Mouse (Mus musculus) myocyte (in vitro differentiated cells): ENCODE results near the gene Arpc4.

Experiments used
- E2F4 ChIP-seq: IDR thresholded peaks from one replicate; pipeline ENCODE4 v1.6.1; 2011; ENCODE audit warnings: mild to moderate bottlenecking, control low read depth, moderate library complexity; ENCODE audit not compliant: insufficient read depth
- MAX ChIP-seq: IDR thresholded peaks from one replicate; pipeline ENCODE4 v1.6.1; 2011; ENCODE audit warnings: low read depth, mild to moderate bottlenecking, control low read depth
- MYOD1 ChIP-seq, 3 experiments: IDR thresholded peaks; one replicate each; pipeline ENCODE4 v1.6.1; 2011; ENCODE audit warnings: control low read depth in 2 of 3, low read depth in 2 of 3, mild to moderate bottlenecking in 2 of 3, moderate library complexity in 1 of 3; ENCODE audit not compliant: insufficient read length in 2 of 3, control insufficient read depth in 1 of 3
- MYOG ChIP-seq, 3 experiments: IDR thresholded peaks; one replicate each; pipeline ENCODE4 v1.6.1; 2011; ENCODE audit warnings: control low read depth in 2 of 3, low read depth in 2 of 3, mild to moderate bottlenecking in 2 of 3; ENCODE audit not compliant: insufficient read length in 2 of 3, control insufficient read depth in 1 of 3, insufficient read depth in 1 of 3
- POLR2A ChIP-seq: IDR thresholded peaks from one replicate; pipeline ENCODE4 v1.6.1; 2011; ENCODE audit warnings: low read depth, mild to moderate bottlenecking, control low read depth, moderate library complexity; ENCODE audit not compliant: insufficient read length
- POLR2AphosphoS2 ChIP-seq: IDR thresholded peaks from one replicate; pipeline ENCODE4 v1.6.1; 2011; ENCODE audit warnings: low read depth, control low read depth; ENCODE audit not compliant: insufficient read length
- REST ChIP-seq: IDR thresholded peaks from one replicate; pipeline ENCODE4 v1.6.1; 2011; ENCODE audit warnings: mild to moderate bottlenecking, control low read depth, moderate library complexity; ENCODE audit not compliant: insufficient read depth, insufficient read length
- SRF ChIP-seq: IDR thresholded peaks from one replicate; pipeline ENCODE4 v1.6.1; 2011; ENCODE audit warnings: low read depth; ENCODE audit not compliant: control insufficient read depth, insufficient read length
- TCF12 ChIP-seq: IDR thresholded peaks from one replicate; pipeline ENCODE4 v1.6.1; 2011; ENCODE audit warnings: mild to moderate bottlenecking, control low read depth; ENCODE audit not compliant: poor library complexity, insufficient read depth, severe bottlenecking
- USF1 ChIP-seq: IDR thresholded peaks from one replicate; pipeline ENCODE4 v1.6.1; 2011; ENCODE audit warnings: low read depth, mild to moderate bottlenecking, control low read depth, moderate library complexity

DNA sequence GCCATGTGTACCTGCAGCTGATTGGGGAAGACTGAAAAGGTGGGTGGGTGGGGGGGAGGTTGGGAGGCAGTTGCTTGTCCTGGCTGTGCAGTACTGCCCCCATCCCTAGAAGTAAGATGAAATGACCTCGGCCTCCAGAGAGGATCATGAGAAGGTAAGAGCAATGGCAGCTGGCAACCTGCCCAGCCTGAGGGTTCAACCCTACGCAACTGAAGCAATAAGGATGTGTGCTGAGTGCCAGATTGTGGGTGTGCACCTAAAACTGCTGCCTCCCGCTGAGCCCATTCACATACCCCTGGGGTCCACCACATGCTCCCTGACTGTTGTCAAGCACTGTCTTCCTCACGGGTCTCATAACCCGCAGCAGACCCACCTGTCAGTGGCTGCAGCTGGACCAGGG is 38.5 kb downstream of the Arpc4 start:
- TF ChIP-seq POLR2A = no peak
- TF ChIP-seq SRF = no peak
- TF ChIP-seq USF1 = no peak
- TF ChIP-seq MAX = no peak
- TF ChIP-seq E2F4 = no peak
- no peak for TF ChIP-seq MYOD1 (IDR thresholded peaks at IDR 0.05; ENCODE audit: control insufficient read depth in 1 of 3, insufficient read length in 2 of 3, low read depth in 2 of 3)
- TF ChIP-seq MYOG (IDR thresholded peaks at IDR 0.05; ENCODE audit: control insufficient read depth in 1 of 3, insufficient read depth in 1 of 3, insufficient read length in 2 of 3, low read depth in 2 of 3) = no peak
- no peak for TF ChIP-seq POLR2AphosphoS2
- TF ChIP-seq TCF12 = no peak
- no peak for TF ChIP-seq REST
